Mouse (Mus musculus) cerebellum, adult 18-20 months (tissue): ENCODE measurements at regions not wholly inside any gene's neighbourhood (a gene's known extent, or its start where the extent isn't known, plus 50 kb on each side); places are given as distances from the start of the nearest gene placed in this dataset.
"Not testable (repeated sequence)": the region's sequence is repeated elsewhere in the genome, so short reads cannot be mapped to it uniquely, and the experiment has no call there.

Experiments used
- DNase-seq, 2 experiments: peaks; one replicate each; pipeline ENCODE4 v3.0.0; 2021

- DNase-seq: no peak
Observed at GRCm38 (mm10) chr11:41261254-41261653, 506.1 kb upstream of the Ccng1 start.

- DNase-seq: no peak
Observed at GRCm38 (mm10) chr11:41259915-41260619, 505.0 kb upstream of the Ccng1 start.

- DNase-seq: not testable (repeated sequence)
Observed at GRCm38 (mm10) chr11:41214501-41214900, 459.4 kb upstream of the Ccng1 start.

- DNase-seq: no peak
Observed at GRCm38 (mm10) chr11:41202228-41202627, 447.1 kb upstream of the Ccng1 start.

- no peak for DNase-seq
Observed at GRCm38 (mm10) chr11:41193981-41194380, 438.9 kb upstream of the Ccng1 start.

- DNase-seq: peak in 1 of 2 experiments; percentile 13
Observed at GRCm38 (mm10) chr11:41160492-41161175, 405.5 kb upstream of the Ccng1 start.

GRCm38 (mm10) chr11:41159927-41160326, 404.8 kb upstream of the Ccng1 start:
- peak; percentile 59 to 71 for DNase-seq

GRCm38 (mm10) chr11:41158761-41159596, 403.9 kb upstream of the Ccng1 start:
- DNase-seq: peak; percentile 65 to 78

- peak; percentile 46 to 52 for DNase-seq
Observed at GRCm38 (mm10) chr11:41157321-41157720, 402.2 kb upstream of the Ccng1 start.
